Mouse (Mus musculus): ENCODE results near the gene Slc38a4. TPM values are rescaled to one million over a fixed set of nuclear protein-coding genes. Genes with fewer than 3 reads are reported as not detected.

Slc38a4 gene
- not detected for polyA plus RNA-seq (2017; shearing (Covaris generic))

DNA sequence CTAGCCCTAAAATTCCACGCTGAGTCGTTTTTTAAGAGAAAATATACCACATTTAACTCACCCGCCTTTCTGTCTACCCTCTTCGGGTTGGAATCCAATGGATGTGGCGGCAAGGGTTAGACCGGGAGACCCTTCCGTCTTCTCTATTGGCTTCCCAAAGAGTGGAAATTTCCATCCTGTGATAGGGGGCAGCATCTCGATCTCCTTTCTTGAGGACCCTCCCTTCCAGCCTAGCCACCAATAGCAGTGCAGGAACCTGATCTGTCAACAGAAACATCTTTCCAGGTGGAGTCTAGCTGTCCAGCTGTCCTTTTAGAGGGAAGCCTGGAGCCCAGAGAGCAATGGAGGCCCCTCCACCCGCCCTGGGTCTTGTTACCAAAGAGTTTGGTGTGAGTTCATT lies at the start of gene Slc38a4:
Gene Slc38a4 (minus strand): TSS at position 163 of the 400 bp plus-strand sequence.

Other genes with a start within 250 kb of the Slc38a4 start
- gene Pced1b, start 191.2 kb upstream of the Slc38a4 start, polyA plus RNA-seq (2017; shearing (Covaris generic)) = 40.9 TPM
- 18.8 TPM for gene Amigo2, start 191.3 kb upstream of the Slc38a4 start, polyA plus RNA-seq (2017; shearing (Covaris generic))

All from CD4-positive, CD25-positive, alpha-beta regulatory T cell (primary cell).